Mouse (Mus musculus) heart, embryonic 12.5 days (tissue): ENCODE measurements around the gene Wasf3. TPM values are rescaled to one million over a fixed set of nuclear protein-coding genes. Genes with fewer than 3 reads are reported as not detected.
"Not testable (repeated sequence)": the region's sequence is repeated elsewhere in the genome, so short reads cannot be mapped to it uniquely, and the experiment has no call there.

Source experiments
- ATAC-seq: fragments of 200-750 bp; cut with Nextera tagmentation; 2 replicates; pipeline ENCODE4 v1.8.0; 2017; ENCODE audit warnings: moderate TSS enrichment, moderate library complexity; ENCODE audit not compliant: insufficient number of reproducible peaks, low FRiP score
- H3K27ac ChIP-seq: fragments of 300-500 bp; sonication (generic); 2 replicates; pipeline ENCODE4 v1.5.1; 2016; ENCODE audit warnings: mild to moderate bottlenecking, moderate library complexity; ENCODE audit not compliant: poor library complexity, severe bottlenecking
- H3K27me3 ChIP-seq: fragments of 300-500 bp; sonication (generic); replicated peaks from 2 replicates; pipeline ENCODE4 v1.6.1; 2016; ENCODE audit warnings: mild to moderate bottlenecking, moderate library complexity
- H3K36me3 ChIP-seq: fragments of 300-500 bp; sonication (generic); 2 replicates; pipeline ENCODE4 v1.6.1; 2016; ENCODE audit warnings: mild to moderate bottlenecking, moderate library complexity
- H3K4me1 ChIP-seq: fragments of 300-500 bp; sonication (generic); replicated peaks from 2 replicates; pipeline ENCODE4 v1.6.1; 2016; ENCODE audit warnings: mild to moderate bottlenecking
- H3K4me2 ChIP-seq: fragments of 300-500 bp; sonication (generic); 2 replicates; pipeline ENCODE4 v1.6.1; 2016; ENCODE audit warnings: mild to moderate bottlenecking, moderate library complexity
- H3K4me3 ChIP-seq: fragments of 300-500 bp; sonication (generic); 2 replicates; pipeline ENCODE4 v1.5.1; 2016; ENCODE audit warnings: mild to moderate bottlenecking
- H3K9ac ChIP-seq: fragments of 300-500 bp; sonication (generic); 2 replicates; pipeline ENCODE4 v1.6.1; 2016; ENCODE audit warnings: mild to moderate bottlenecking, moderate library complexity
- H3K9me3 ChIP-seq: fragments of 300-500 bp; sonication (generic); replicated peaks from 2 replicates; pipeline ENCODE4 v1.6.1; 2016; ENCODE audit warnings: mild to moderate bottlenecking, moderate library complexity
- WGBS: fragments of 180-500 bp; shearing (Covaris S2); methylation state at CpG from one replicate; pipeline ENCODE4 v1.1.7; 2016; 5-methylcytosine and 5-hydroxymethylcytosine counted together
- polyA plus RNA-seq: library from polyadenylated mRNA; unstranded; fragments of >200 nt; fragmentation: Nextera tagmentation; extraction: Ambion mirVana; gene quantifications from 2 replicates; pipeline ENCODE4 v1.2.1, GENCODE M21; 2016

The Wasf3 gene
- polyA plus RNA-seq, 1 experiment from 2014 or later, result 0.32 TPM

DNA sequence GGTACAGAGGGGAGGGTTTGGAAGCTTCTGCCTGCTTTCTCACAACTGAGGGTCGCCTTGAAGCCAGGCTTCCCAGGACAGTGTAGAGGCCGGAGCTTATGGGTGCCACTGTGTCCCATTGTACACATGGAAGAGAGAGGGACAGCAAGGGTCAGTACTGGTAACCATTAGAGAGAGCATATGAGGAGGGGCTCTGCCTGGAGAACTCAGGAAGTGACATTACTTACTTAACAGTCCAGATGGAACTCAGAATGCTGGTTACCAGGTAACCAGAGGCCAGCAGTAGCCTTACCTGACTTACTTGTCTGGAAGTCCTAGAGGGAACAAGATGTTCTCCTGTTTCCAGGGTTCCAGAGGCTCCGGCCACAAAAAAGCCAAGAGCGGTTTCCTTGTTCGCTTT is 106.3 kb downstream of the Wasf3 start, which contains the start of gene Gm6370:
Gm6370 (plus strand) TSS at position 301 of the 400 bp plus-strand sequence.
- not testable (repeated sequence) for ATAC-seq, H3K4me3 ChIP-seq, H3K9me3 ChIP-seq, H3K36me3 ChIP-seq, H3K4me1 ChIP-seq, H3K27ac ChIP-seq, H3K4me2 ChIP-seq, H3K27me3 ChIP-seq, H3K9ac ChIP-seq
- no CpG with 5 or more reads among the region's 5 CpGs for WGBS

DNA sequence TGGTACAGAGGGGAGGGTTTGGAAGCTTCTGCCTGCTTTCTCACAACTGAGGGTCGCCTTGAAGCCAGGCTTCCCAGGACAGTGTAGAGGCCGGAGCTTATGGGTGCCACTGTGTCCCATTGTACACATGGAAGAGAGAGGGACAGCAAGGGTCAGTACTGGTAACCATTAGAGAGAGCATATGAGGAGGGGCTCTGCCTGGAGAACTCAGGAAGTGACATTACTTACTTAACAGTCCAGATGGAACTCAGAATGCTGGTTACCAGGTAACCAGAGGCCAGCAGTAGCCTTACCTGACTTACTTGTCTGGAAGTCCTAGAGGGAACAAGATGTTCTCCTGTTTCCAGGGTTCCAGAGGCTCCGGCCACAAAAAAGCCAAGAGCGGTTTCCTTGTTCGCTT is 117.3 kb downstream of the Wasf3 start, which contains the start of gene 4930449I24Rik:
4930449I24Rik (plus strand) TSS at position 301 of the 400 bp plus-strand sequence.
- H3K4me1 ChIP-seq, H3K9me3 ChIP-seq, H3K36me3 ChIP-seq, ATAC-seq, H3K9ac ChIP-seq, H3K4me3 ChIP-seq, H3K27ac ChIP-seq, H3K27me3 ChIP-seq, H3K4me2 ChIP-seq: not testable (repeated sequence)
- no CpG with 5 or more reads among the region's 5 CpGs for WGBS

DNA sequence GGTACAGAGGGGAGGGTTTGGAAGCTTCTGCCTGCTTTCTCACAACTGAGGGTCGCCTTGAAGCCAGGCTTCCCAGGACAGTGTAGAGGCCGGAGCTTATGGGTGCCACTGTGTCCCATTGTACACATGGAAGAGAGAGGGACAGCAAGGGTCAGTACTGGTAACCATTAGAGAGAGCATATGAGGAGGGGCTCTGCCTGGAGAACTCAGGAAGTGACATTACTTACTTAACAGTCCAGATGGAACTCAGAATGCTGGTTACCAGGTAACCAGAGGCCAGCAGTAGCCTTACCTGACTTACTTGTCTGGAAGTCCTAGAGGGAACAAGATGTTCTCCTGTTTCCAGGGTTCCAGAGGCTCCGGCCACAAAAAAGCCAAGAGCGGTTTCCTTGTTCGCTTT is 129.0 kb downstream of the Wasf3 start, which contains the start of gene Gm3402:
Gm3402 (plus strand) TSS at position 301 of the 400 bp plus-strand sequence.
- 94% methylated on average over 2 of the region's 5 CpGs for WGBS
- H3K4me1 ChIP-seq, ATAC-seq, H3K36me3 ChIP-seq, H3K4me3 ChIP-seq, H3K9ac ChIP-seq, H3K27me3 ChIP-seq, H3K9me3 ChIP-seq, H3K27ac ChIP-seq, H3K4me2 ChIP-seq: not testable (repeated sequence)

Other genes with a start within 250 kb of the Wasf3 start
- not detected in 2 replicates for gene Gm5565, start 224.4 kb upstream of the Wasf3 start, polyA plus RNA-seq
- gene Gm6309, start 214.3 kb upstream of the Wasf3 start, polyA plus RNA-seq, result not detected in 2 replicates
- gene 1700001J03Rik, start 199.7 kb upstream of the Wasf3 start, polyA plus RNA-seq, result not detected in 2 replicates
- gene Rnf6, start 163.4 kb upstream of the Wasf3 start, polyA plus RNA-seq, result 36.6 and 37.8 TPM in 2 replicates
- gene Cdk8, start 153.8 kb upstream of the Wasf3 start, polyA plus RNA-seq, result 16.6 and 17.3 TPM in 2 replicates
- not detected in 2 replicates for gene Gm6408, start 97.0 kb downstream of the Wasf3 start, polyA plus RNA-seq
- gene Gm6370, start 106.4 kb downstream of the Wasf3 start, polyA plus RNA-seq, result not detected in 2 replicates
- gene 4930449I24Rik, start 117.4 kb downstream of the Wasf3 start, polyA plus RNA-seq, result not detected in 2 replicates
- gene Gm3402, start 129.1 kb downstream of the Wasf3 start, polyA plus RNA-seq, result not detected in 2 replicates
- not detected in 2 replicates for gene Gm3404, start 140.8 kb downstream of the Wasf3 start, polyA plus RNA-seq
- not detected in 2 replicates for gene Gm3409, start 152.7 kb downstream of the Wasf3 start, polyA plus RNA-seq
- not detected in 2 replicates for gene Gm3415, start 171.2 kb downstream of the Wasf3 start, polyA plus RNA-seq
- not detected in 2 replicates for gene Gpr12, start 200.3 kb downstream of the Wasf3 start, polyA plus RNA-seq